Mouse (Mus musculus): ENCODE results near the gene Erc2. TPM values are rescaled to one million over a fixed set of nuclear protein-coding genes. Genes with fewer than 3 reads are reported as not detected.

The Erc2 gene
- polyA plus RNA-seq, 1 experiment, result 2.3 TPM

GRCm38 (mm10) chr14:28316851-28317250 lies 694.6 kb downstream of the Erc2 start:
- WGBS, result 83% methylated on average over 7 of the region's 7 CpGs
- DNase-seq (ENCODE audit: low read depth, low spot score), result no peak

- 67% methylated on average over 5 of the region's 5 CpGs for WGBS
- no peak for DNase-seq (ENCODE audit: low read depth, low spot score)
Measured at GRCm38 (mm10) chr14:28321916-28322534, 699.8 kb downstream of the Erc2 start.

GRCm38 (mm10) chr14:28323243-28323642 lies 701.0 kb downstream of the Erc2 start:
- no peak for DNase-seq (ENCODE audit: low read depth, low spot score)
- 53% methylated on average over 2 of the region's 2 CpGs for WGBS

- no peak for DNase-seq (ENCODE audit: low read depth, low spot score)
- 44% methylated on average over 2 of the region's 2 CpGs for WGBS
Measured at GRCm38 (mm10) chr14:28323727-28324126, 701.5 kb downstream of the Erc2 start.

GRCm38 (mm10) chr14:28326456-28326855 lies 704.2 kb downstream of the Erc2 start:
- 59% methylated on average over 7 of the region's 7 CpGs for WGBS
- DNase-seq (ENCODE audit: low read depth, low spot score), result no peak

- 61% methylated on average over 8 of the region's 8 CpGs for WGBS
- DNase-seq (ENCODE audit: low read depth, low spot score), result no peak
Measured at GRCm38 (mm10) chr14:28328512-28328911, 706.3 kb downstream of the Erc2 start.

- WGBS, result 66% methylated on average over 5 of the region's 5 CpGs
- no peak for DNase-seq (ENCODE audit: low read depth, low spot score)
Measured at GRCm38 (mm10) chr14:28331108-28331507, 708.9 kb downstream of the Erc2 start.

GRCm38 (mm10) chr14:28332351-28332953 lies 710.2 kb downstream of the Erc2 start:
- 55% methylated on average over 3 of the region's 3 CpGs for WGBS
- no peak for DNase-seq (ENCODE audit: low read depth, low spot score)

- DNase-seq (ENCODE audit: low read depth, low spot score), result no peak
- WGBS, result 90% methylated on average over 3 of the region's 3 CpGs
Measured at GRCm38 (mm10) chr14:28339146-28339545, 716.9 kb downstream of the Erc2 start.

GRCm38 (mm10) chr14:28349129-28349528 lies 726.9 kb downstream of the Erc2 start:
- 86% methylated on average over 1 of the region's 1 CpGs for WGBS
- DNase-seq (ENCODE audit: low read depth, low spot score), result no peak

- no peak for DNase-seq (ENCODE audit: low read depth, low spot score)
Measured at GRCm38 (mm10) chr14:28356031-28356430, 733.8 kb downstream of the Erc2 start.

- 54% methylated on average over 4 of the region's 4 CpGs for WGBS
- no peak for DNase-seq (ENCODE audit: low read depth, low spot score)
Measured at GRCm38 (mm10) chr14:28359502-28359901, 737.3 kb downstream of the Erc2 start.

GRCm38 (mm10) chr14:28359983-28360382 lies 737.8 kb downstream of the Erc2 start:
- WGBS, result 72% methylated on average over 4 of the region's 4 CpGs
- no peak for DNase-seq (ENCODE audit: low read depth, low spot score)

GRCm38 (mm10) chr14:28362336-28362735 lies 740.1 kb downstream of the Erc2 start:
- no peak for DNase-seq (ENCODE audit: low read depth, low spot score)
- WGBS, result 89% methylated on average over 4 of the region's 4 CpGs

- 25% methylated on average over 8 of the region's 8 CpGs for WGBS
- DNase-seq (ENCODE audit: low read depth, low spot score), result no peak
Measured at GRCm38 (mm10) chr14:28370713-28371112, 748.5 kb downstream of the Erc2 start.

GRCm38 (mm10) chr14:28371651-28372050 lies 749.4 kb downstream of the Erc2 start:
- DNase-seq (ENCODE audit: low read depth, low spot score), result no peak
- WGBS, result 94% methylated on average over 10 of the region's 10 CpGs

- 38% methylated on average over 10 of the region's 10 CpGs for WGBS
- no peak for DNase-seq (ENCODE audit: low read depth, low spot score)
Measured at GRCm38 (mm10) chr14:28375642-28376091, 753.4 kb downstream of the Erc2 start.

GRCm38 (mm10) chr14:28376208-28376805 lies 754.1 kb downstream of the Erc2 start:
- DNase-seq (ENCODE audit: low read depth, low spot score), result no peak
- WGBS, result 85% methylated on average over 9 of the region's 9 CpGs

- no peak for DNase-seq (ENCODE audit: low read depth, low spot score)
- 75% methylated on average over 3 of the region's 3 CpGs for WGBS
Measured at GRCm38 (mm10) chr14:28377519-28377918, 755.3 kb downstream of the Erc2 start.

GRCm38 (mm10) chr14:28380129-28380528 lies 757.9 kb downstream of the Erc2 start:
- no peak for DNase-seq (ENCODE audit: low read depth, low spot score)
- 74% methylated on average over 3 of the region's 3 CpGs for WGBS
